Mouse (Mus musculus) CH12.LX (cell line): Measurements from ENCODE around the gene Spryd4. TPM values are rescaled to one million over a fixed set of nuclear protein-coding genes. Genes with fewer than 3 reads are reported as not detected.
"Not testable (repeated sequence)": the region's sequence is repeated elsewhere in the genome, so short reads cannot be mapped to it uniquely, and the experiment has no call there.

Experiments used
- DNase-seq: peaks from one replicate; pipeline ENCODE4 v3.0.0-alpha.2; 2013; ENCODE audit errors: extremely low read depth
- H3K27ac ChIP-seq: 2 replicates; pipeline ENCODE4 v1.5.1; 2012; ENCODE audit warnings: low read depth, mild to moderate bottlenecking, control low read depth, moderate library complexity; ENCODE audit not compliant: insufficient read depth
- H3K27me3 ChIP-seq: replicated peaks from 2 replicates; pipeline ENCODE3; 2012; ENCODE audit warnings: inconsistent platforms
- H3K36me3 ChIP-seq, 2 experiments: replicated peaks in 1 of 2; 2 replicates each; pipeline versions ENCODE3 to v1.6.1; 2012; ENCODE audit warnings: inconsistent platforms in 1 of 2, low read length in 1 of 2, mild to moderate bottlenecking in 1 of 2, mixed read lengths in 1 of 2, moderate library complexity in 1 of 2; ENCODE audit not compliant: control insufficient read depth in 1 of 2, insufficient read depth in 1 of 2
- H3K4me1 ChIP-seq, 2 experiments: 2 replicates each; pipeline ENCODE4 v1.6.1; 2012; ENCODE audit warnings: inconsistent platforms in 1 of 2, moderate library complexity in 1 of 2; ENCODE audit not compliant: insufficient read depth in 2 of 2, control insufficient read depth in 1 of 2
- H3K4me2 ChIP-seq: 2 replicates; pipeline ENCODE4 v1.6.1; 2012; ENCODE audit warnings: low read depth, mild to moderate bottlenecking, control low read depth; ENCODE audit not compliant: poor library complexity, insufficient read depth, severe bottlenecking
- H3K4me3 ChIP-seq, 3 experiments: fragments of 150-350 bp in 1 of 3; sonication (generic) in 1 of 3; replicated peaks in 1 of 3; 2 replicates each; pipeline versions ENCODE3 to v1.5.1; 2011 to 2012; ENCODE audit warnings: low read depth in 2 of 3, low read length in 2 of 3, mild to moderate bottlenecking in 2 of 3, moderate library complexity in 2 of 3, control low read depth in 1 of 3, improper control_type of control experiment in 1 of 3, inconsistent platforms in 1 of 3, mixed read lengths in 1 of 3; ENCODE audit not compliant: poor library complexity in 1 of 3
- H3K79me2 ChIP-seq: replicated peaks from 2 replicates; pipeline ENCODE4 v1.6.1; 2012; ENCODE audit warnings: mild to moderate bottlenecking, moderate library complexity; ENCODE audit not compliant: control insufficient read depth, poor library complexity, insufficient read depth, severe bottlenecking; ENCODE audit errors: extremely low read depth
- H3K9ac ChIP-seq: 2 replicates; pipeline ENCODE4 v1.6.1; 2012; ENCODE audit warnings: low read depth, mild to moderate bottlenecking, control low read depth, moderate library complexity; ENCODE audit not compliant: insufficient read depth
- H3K9me3 ChIP-seq: replicated peaks from 2 replicates; pipeline ENCODE3; 2012; ENCODE audit warnings: low read length, inconsistent platforms, mixed read lengths
- EP300 ChIP-seq: IDR thresholded peaks from 2 replicates; pipeline ENCODE4 v1.6.1; 2011; ENCODE audit warnings: low read length, improper control_type of control experiment
- HCFC1 ChIP-seq: IDR thresholded peaks from 2 replicates; pipeline ENCODE4 v1.6.1; 2012; ENCODE audit warnings: low read depth, mild to moderate bottlenecking, inconsistent platforms, low read length, improper control_type of control experiment
- IRF4 ChIP-seq: IDR thresholded peaks from 2 replicates; pipeline ENCODE4 v1.6.1; 2014; ENCODE audit warnings: low read depth, mild to moderate bottlenecking, inconsistent platforms, low read length, improper control_type of control experiment
- MEF2A ChIP-seq: IDR thresholded peaks from 2 replicates; pipeline ENCODE4 v1.6.1; 2014; ENCODE audit warnings: low read depth, mild to moderate bottlenecking, inconsistent platforms, low read length, improper control_type of control experiment, borderline replicate concordance
- TBP ChIP-seq: conservative IDR thresholded peaks from 2 replicates; pipeline ENCODE4 v1.6.1; 2011; ENCODE audit warnings: low read depth, low read length, improper control_type of control experiment
- dilution Hi-C: fragments of 300-500 bp; cut with MboI; formaldehyde crosslinking; loops from 2 replicates; pipeline ENCODE4 v1.14.3; 2020; ENCODE audit warnings: low sequenced_read_pairs; ENCODE audit not compliant: extremely low pct_unique_long_range_greater_than_20kb, extremely low pct_ligation_motif_present
- in situ Hi-C: fragments of 300-500 bp; cut with MboI; formaldehyde crosslinking; loops from 3 replicates; pipeline ENCODE4 v1.14.3; 2019; ENCODE audit warnings: low sequenced_read_pairs, low pct_ligation_motif_present, low pct_unique_long_range_greater_than_20kb, mixed read lengths
- polyA plus RNA-seq: library from polyadenylated mRNA; unstranded; fragments of >175 nt; gene quantifications from 2 replicates; pipeline ENCODE4 v1.2.1, GENCODE M21; 2012; ENCODE audit warnings: low read depth; ENCODE audit not compliant: insufficient read length
- total RNA-seq, 2 experiments: library from RNA; depleted of rRNA; stranded (reverse); fragments of 300-350 nt in 1 of 2; fragments of >200 nt in 1 of 2; gene quantifications; 2 replicates each; pipeline ENCODE4 v1.2.3; 2012 to 2014

Spryd4 gene
- total and polyA plus RNA-seq, 3 experiments = 24.2 to 50.2 (median 38.6) TPM

DNA sequence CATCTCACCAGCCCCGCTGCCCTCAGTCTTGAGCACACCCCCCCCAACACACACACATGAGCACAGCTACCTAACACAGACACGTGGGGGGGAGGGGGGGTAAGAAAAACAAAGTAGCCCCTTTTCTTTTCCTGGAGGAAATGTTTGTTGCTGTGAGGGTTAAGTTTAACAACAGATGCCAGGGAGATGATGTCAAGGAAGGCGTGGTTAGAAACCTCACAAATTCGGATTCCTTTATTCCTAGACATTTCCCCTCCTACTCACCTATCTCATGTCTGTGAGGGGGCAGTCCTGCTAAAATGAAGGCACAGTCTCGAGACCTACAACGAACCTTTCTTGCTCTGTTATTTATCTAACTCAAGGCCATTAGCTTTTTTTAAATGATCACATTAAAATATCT is 44.5 kb downstream of the Spryd4 start:
- no peaks in the 10 kb centered on the region for H3K9me3 ChIP-seq
- TF ChIP-seq IRF4 (no peak), MEF2A (no peak), TBP (no peak), HCFC1 (no peak), EP300 (no peak)
- no peaks in the 10 kb centered on the region for H3K27me3 ChIP-seq
- no peak overlapping the region for H3K4me2 ChIP-seq
- H3K4me3 ChIP-seq = no peak overlapping the region
- dilution Hi-C loops = no loop called here
- DNase-seq = no peak
- in situ Hi-C loops = no loop called here
- H3K27ac ChIP-seq = no peak overlapping the region
- H3K4me1 ChIP-seq = 0 out of 4 replicates have a peak, but pooled peaks cover 0 to 3% of the 10 kb centered on the region in 2 experiments
- H3K36me3 ChIP-seq = peaks cover 0 to 10% of the 10 kb centered on the region in 2 experiments
- no peak overlapping the region for H3K9ac ChIP-seq
- H3K79me2 ChIP-seq = no peaks in the 10 kb centered on the region

DNA sequence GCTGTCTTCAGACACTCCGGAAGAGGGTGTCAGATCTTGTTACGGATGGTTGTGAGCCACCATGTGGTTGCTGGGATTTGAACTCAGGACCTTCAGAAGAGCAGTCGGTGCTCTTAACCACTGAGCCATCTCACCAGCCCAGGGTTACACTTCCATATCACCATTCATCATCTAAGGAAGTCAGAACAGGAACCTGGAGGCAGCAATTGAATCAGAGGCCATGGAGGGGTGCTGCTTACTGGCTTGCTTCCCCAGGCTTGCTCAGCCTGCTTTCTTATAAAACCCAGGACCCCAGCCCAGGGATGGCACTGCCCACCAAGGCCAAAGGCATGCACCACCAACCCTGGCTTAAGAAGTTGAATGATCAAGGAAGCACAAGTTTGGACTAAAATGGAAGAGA is 45.9 kb downstream of the Spryd4 start:
- in situ Hi-C loops, H3K27ac ChIP-seq, H3K4me2 ChIP-seq, H3K4me3 ChIP-seq, H3K4me1 ChIP-seq, H3K27me3 ChIP-seq, dilution Hi-C loops, DNase-seq, H3K9me3 ChIP-seq, H3K79me2 ChIP-seq, H3K9ac ChIP-seq, H3K36me3 ChIP-seq: not testable (repeated sequence)

Other genes starting within 250 kb of the Spryd4 start
Only the 20 nearest of the 23 such genes appear.
- 69.5 and 79.6 TPM in 2 replicates for gene Prim1, start 196.6 kb downstream of the Spryd4 start, total RNA-seq (2012; rRNA removed)
- 151 and 171 TPM in 2 replicates for gene Prim1, start 196.6 kb downstream of the Spryd4 start, total RNA-seq (2014; rRNA removed)
- 101 and 102 TPM in 2 replicates for gene Prim1, start 196.6 kb downstream of the Spryd4 start, polyA plus RNA-seq
- gene Naca, start 176.2 kb downstream of the Spryd4 start, total RNA-seq (2012; rRNA removed) = 1,257 and 1,396 TPM in 2 replicates
- 1,670 and 1,798 TPM in 2 replicates for gene Naca, start 176.2 kb downstream of the Spryd4 start, total RNA-seq (2014; rRNA removed)
- gene Naca, start 176.2 kb downstream of the Spryd4 start, polyA plus RNA-seq = 1,330 and 1,397 TPM in 2 replicates
- gene Ptges3, start 152.9 kb downstream of the Spryd4 start, total RNA-seq (2012; rRNA removed) = 124 and 176 TPM in 2 replicates
- 196 and 210 TPM in 2 replicates for gene Ptges3, start 152.9 kb downstream of the Spryd4 start, total RNA-seq (2014; rRNA removed)
- 247 and 274 TPM in 2 replicates for gene Ptges3, start 152.9 kb downstream of the Spryd4 start, polyA plus RNA-seq
- 1,695 and 1,781 TPM in 2 replicates for gene Atp5b, start 128.5 kb downstream of the Spryd4 start, total RNA-seq (2012; rRNA removed)
- gene Atp5b, start 128.5 kb downstream of the Spryd4 start, total RNA-seq (2014; rRNA removed) = 1,737 and 1,775 TPM in 2 replicates
- gene Atp5b, start 128.5 kb downstream of the Spryd4 start, polyA plus RNA-seq = 1,504 and 1,607 TPM in 2 replicates
- 11.8 and 12.8 TPM in 2 replicates for gene Baz2a, start 120.2 kb downstream of the Spryd4 start, total RNA-seq (2012; rRNA removed)
- 4.5 and 5.4 TPM in 2 replicates for gene Baz2a, start 120.2 kb downstream of the Spryd4 start, total RNA-seq (2014; rRNA removed)
- 29.5 and 34.0 TPM in 2 replicates for gene Baz2a, start 120.2 kb downstream of the Spryd4 start, polyA plus RNA-seq
- gene Rbms2, start 31.5 kb downstream of the Spryd4 start, total RNA-seq (2012; rRNA removed) = 9.4 and 9.8 TPM in 2 replicates
- 8.5 and 9.1 TPM in 2 replicates for gene Rbms2, start 31.5 kb downstream of the Spryd4 start, total RNA-seq (2014; rRNA removed)
- 36.6 and 48.2 TPM in 2 replicates for gene Rbms2, start 31.5 kb downstream of the Spryd4 start, polyA plus RNA-seq
- gene Gls2, start 17.4 kb downstream of the Spryd4 start, total RNA-seq (2012; rRNA removed) = 1.8 and 2.2 TPM in 2 replicates
- gene Gls2, start 17.4 kb downstream of the Spryd4 start, total RNA-seq (2014; rRNA removed) = 1.9 and 2.0 TPM in 2 replicates
- gene Gls2, start 17.4 kb downstream of the Spryd4 start, polyA plus RNA-seq = 0.86 and 1.8 TPM in 2 replicates
- not detected in 2 replicates for gene Mip, start 14.0 kb upstream of the Spryd4 start, total RNA-seq (2012; rRNA removed)
- not detected in 2 replicates for gene Mip, start 14.0 kb upstream of the Spryd4 start, total RNA-seq (2014; rRNA removed)
- not detected in 2 replicates for gene Mip, start 14.0 kb upstream of the Spryd4 start, polyA plus RNA-seq
- gene Timeless, start 20.3 kb upstream of the Spryd4 start, total RNA-seq (2012; rRNA removed) = 47.2 and 51.5 TPM in 2 replicates
- gene Timeless, start 20.3 kb upstream of the Spryd4 start, total RNA-seq (2014; rRNA removed) = 31.7 and 38.6 TPM in 2 replicates
- 65.9 and 80.3 TPM in 2 replicates for gene Timeless, start 20.3 kb upstream of the Spryd4 start, polyA plus RNA-seq
- 0.30 and 0.80 TPM in 2 replicates for gene Apon, start 42.3 kb upstream of the Spryd4 start, total RNA-seq (2012; rRNA removed)
- gene Apon, start 42.3 kb upstream of the Spryd4 start, total RNA-seq (2014; rRNA removed) = 0.62 and 1.2 TPM in 2 replicates
- 0.80 and 1.7 TPM in 2 replicates for gene Apon, start 42.3 kb upstream of the Spryd4 start, polyA plus RNA-seq
- 1.0 and 1.3 TPM in 2 replicates for gene Apof, start 56.9 kb upstream of the Spryd4 start, total RNA-seq (2012; rRNA removed)
- gene Apof, start 56.9 kb upstream of the Spryd4 start, total RNA-seq (2014; rRNA removed) = 0.63 and 0.66 TPM in 2 replicates
- 0.99 and 1.1 TPM in 2 replicates for gene Apof, start 56.9 kb upstream of the Spryd4 start, polyA plus RNA-seq
- gene Stat2, start 58.8 kb upstream of the Spryd4 start, total RNA-seq (2012; rRNA removed) = 12.5 and 14.6 TPM in 2 replicates
- gene Stat2, start 58.8 kb upstream of the Spryd4 start, total RNA-seq (2014; rRNA removed) = 2.7 and 3.3 TPM in 2 replicates
- 11.6 and 12.5 TPM in 2 replicates for gene Stat2, start 58.8 kb upstream of the Spryd4 start, polyA plus RNA-seq
- gene Il23a, start 86.9 kb upstream of the Spryd4 start, total RNA-seq (2012; rRNA removed) = 1.2 and 3.6 TPM in 2 replicates
- gene Il23a, start 86.9 kb upstream of the Spryd4 start, total RNA-seq (2014; rRNA removed) = 0.32 and 0.41 TPM in 2 replicates
- gene Il23a, start 86.9 kb upstream of the Spryd4 start, polyA plus RNA-seq = 0.30 and 0.49 TPM in 2 replicates
- 8.1 and 11.0 TPM in 2 replicates for gene Pan2, start 91.5 kb upstream of the Spryd4 start, total RNA-seq (2012; rRNA removed)
- 9.4 and 10.6 TPM in 2 replicates for gene Pan2, start 91.5 kb upstream of the Spryd4 start, total RNA-seq (2014; rRNA removed)
- 16.1 and 18.5 TPM in 2 replicates for gene Pan2, start 91.5 kb upstream of the Spryd4 start, polyA plus RNA-seq
- 91.0 and 111 TPM in 2 replicates for gene Cnpy2, start 110.7 kb upstream of the Spryd4 start, total RNA-seq (2012; rRNA removed)
- 64.9 and 72.0 TPM in 2 replicates for gene Cnpy2, start 110.7 kb upstream of the Spryd4 start, total RNA-seq (2014; rRNA removed)
- gene Cnpy2, start 110.7 kb upstream of the Spryd4 start, polyA plus RNA-seq = 98.9 and 107 TPM in 2 replicates
- gene Cs, start 125.9 kb upstream of the Spryd4 start, total RNA-seq (2012; rRNA removed) = 145 and 149 TPM in 2 replicates
- gene Cs, start 125.9 kb upstream of the Spryd4 start, total RNA-seq (2014; rRNA removed) = 131 and 137 TPM in 2 replicates
- gene Cs, start 125.9 kb upstream of the Spryd4 start, polyA plus RNA-seq = 214 and 240 TPM in 2 replicates
- 8.4 and 11.1 TPM in 2 replicates for gene Coq10a, start 157.2 kb upstream of the Spryd4 start, total RNA-seq (2012; rRNA removed)
- gene Coq10a, start 157.2 kb upstream of the Spryd4 start, total RNA-seq (2014; rRNA removed) = 5.7 and 7.7 TPM in 2 replicates
- gene Coq10a, start 157.2 kb upstream of the Spryd4 start, polyA plus RNA-seq = 8.6 and 12.1 TPM in 2 replicates
- 15.3 and 15.8 TPM in 2 replicates for gene Ankrd52, start 165.3 kb upstream of the Spryd4 start, total RNA-seq (2012; rRNA removed)
- gene Ankrd52, start 165.3 kb upstream of the Spryd4 start, total RNA-seq (2014; rRNA removed) = 3.5 and 4.3 TPM in 2 replicates
- 45.9 and 51.0 TPM in 2 replicates for gene Ankrd52, start 165.3 kb upstream of the Spryd4 start, polyA plus RNA-seq
- gene Slc39a5, start 189.4 kb upstream of the Spryd4 start, total RNA-seq (2012; rRNA removed) = 0.21 TPM in 1 of 2 replicates, not detected in the other
- gene Slc39a5, start 189.4 kb upstream of the Spryd4 start, total RNA-seq (2014; rRNA removed) = not detected in 2 replicates
- gene Slc39a5, start 189.4 kb upstream of the Spryd4 start, polyA plus RNA-seq = 0.11 TPM in 1 of 2 replicates, not detected in the other
- 43.7 and 45.8 TPM in 2 replicates for gene Nabp2, start 199.7 kb upstream of the Spryd4 start, total RNA-seq (2012; rRNA removed)
- 40.3 and 46.9 TPM in 2 replicates for gene Nabp2, start 199.7 kb upstream of the Spryd4 start, total RNA-seq (2014; rRNA removed)
- 123 and 147 TPM in 2 replicates for gene Nabp2, start 199.7 kb upstream of the Spryd4 start, polyA plus RNA-seq